Mouse (Mus musculus): ENCODE measurements around the gene Hdac10. TPM values are rescaled to one million over a fixed set of nuclear protein-coding genes. Genes with fewer than 3 reads are reported as not detected.

Gene Hdac10
- polyA plus RNA-seq, 1 experiment from 2014 or later = 23.4 TPM

DNA sequence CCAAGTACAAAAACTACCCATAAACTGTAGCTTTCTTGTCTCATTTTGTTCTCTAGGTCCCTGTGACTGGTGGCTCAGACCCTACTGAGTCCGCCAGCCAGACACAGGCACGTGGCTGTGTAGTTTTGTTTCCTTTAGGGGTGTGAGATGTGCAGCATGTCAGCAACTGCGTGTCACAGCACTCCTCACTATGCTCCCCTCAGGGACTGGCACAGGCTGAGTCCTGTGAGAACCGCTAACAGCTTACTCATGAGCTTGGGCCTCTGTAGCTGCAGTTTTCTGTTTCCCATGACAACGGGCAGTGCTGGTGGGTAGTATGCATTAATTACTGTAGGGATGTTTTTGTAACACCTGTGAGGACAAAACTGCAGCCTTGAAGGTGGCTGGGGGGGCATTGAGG, 36.3 kb downstream of the Hdac10 start:
- Histone ChIP-seq H3K27ac (ENCODE audit: low read length) (no peak overlapping the region), H3K9ac (ENCODE audit: low read length) (no peak overlapping the region), H3K36me3 (ENCODE audit: control insufficient read depth, insufficient read depth, low read length) (peaks cover 37% of the 10 kb centered on the region), H3K4me2 (ENCODE audit: low read depth, low read length) (no peak overlapping the region), H3K27me3 (ENCODE audit: control insufficient read depth, insufficient read depth, low read depth, low read length) (no peaks in the 10 kb centered on the region), H3K4me3 (ENCODE audit: low read length) (no peak overlapping the region), H3K9me3 (ENCODE audit: control insufficient read depth, low read length) (no peaks in the 10 kb centered on the region), H3K4me1 (replicated peaks; ENCODE audit: control insufficient read depth, insufficient read depth, low read length) (peaks cover 13% of the 10 kb centered on the region)
- 73% methylated on average over 5 of the region's 5 CpGs for WGBS
- ATAC-seq (ENCODE audit: low read depth) = no peak

DNA sequence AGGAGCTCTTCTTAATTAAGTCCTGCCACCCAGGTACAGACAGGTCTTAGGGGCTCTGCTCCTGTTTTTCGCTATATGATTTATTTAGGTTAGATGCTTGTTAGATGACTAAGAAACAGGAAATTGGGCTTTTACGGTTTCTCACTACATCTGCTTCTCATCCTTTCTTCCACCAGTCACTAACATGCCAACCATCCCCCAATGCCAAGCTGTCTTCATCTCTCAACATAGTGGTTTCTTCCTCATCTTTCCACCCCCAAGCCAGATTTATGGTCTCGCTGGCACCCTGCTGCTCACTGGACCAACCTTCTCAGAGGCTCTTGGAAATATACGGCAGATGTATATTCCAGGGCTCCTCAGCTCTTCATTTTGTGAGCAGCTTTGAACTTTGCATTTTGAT, 37.8 kb downstream of the Hdac10 start:
- 84% methylated on average over 4 of the region's 4 CpGs for WGBS
- Histone ChIP-seq H3K9me3 (ENCODE audit: control insufficient read depth, low read length) (no peaks in the 10 kb centered on the region), H3K36me3 (ENCODE audit: control insufficient read depth, insufficient read depth, low read length) (peaks cover 35% of the 10 kb centered on the region), H3K9ac (ENCODE audit: low read length) (no peak overlapping the region), H3K4me2 (ENCODE audit: low read depth, low read length) (no peak overlapping the region), H3K27ac (ENCODE audit: low read length) (no peak overlapping the region), H3K4me1 (replicated peaks; ENCODE audit: control insufficient read depth, insufficient read depth, low read length) (peaks cover 13% of the 10 kb centered on the region), H3K4me3 (ENCODE audit: low read length) (no peak overlapping the region), H3K27me3 (ENCODE audit: control insufficient read depth, insufficient read depth, low read depth, low read length) (no peaks in the 10 kb centered on the region)
- ATAC-seq (ENCODE audit: low read depth) = no peak

DNA sequence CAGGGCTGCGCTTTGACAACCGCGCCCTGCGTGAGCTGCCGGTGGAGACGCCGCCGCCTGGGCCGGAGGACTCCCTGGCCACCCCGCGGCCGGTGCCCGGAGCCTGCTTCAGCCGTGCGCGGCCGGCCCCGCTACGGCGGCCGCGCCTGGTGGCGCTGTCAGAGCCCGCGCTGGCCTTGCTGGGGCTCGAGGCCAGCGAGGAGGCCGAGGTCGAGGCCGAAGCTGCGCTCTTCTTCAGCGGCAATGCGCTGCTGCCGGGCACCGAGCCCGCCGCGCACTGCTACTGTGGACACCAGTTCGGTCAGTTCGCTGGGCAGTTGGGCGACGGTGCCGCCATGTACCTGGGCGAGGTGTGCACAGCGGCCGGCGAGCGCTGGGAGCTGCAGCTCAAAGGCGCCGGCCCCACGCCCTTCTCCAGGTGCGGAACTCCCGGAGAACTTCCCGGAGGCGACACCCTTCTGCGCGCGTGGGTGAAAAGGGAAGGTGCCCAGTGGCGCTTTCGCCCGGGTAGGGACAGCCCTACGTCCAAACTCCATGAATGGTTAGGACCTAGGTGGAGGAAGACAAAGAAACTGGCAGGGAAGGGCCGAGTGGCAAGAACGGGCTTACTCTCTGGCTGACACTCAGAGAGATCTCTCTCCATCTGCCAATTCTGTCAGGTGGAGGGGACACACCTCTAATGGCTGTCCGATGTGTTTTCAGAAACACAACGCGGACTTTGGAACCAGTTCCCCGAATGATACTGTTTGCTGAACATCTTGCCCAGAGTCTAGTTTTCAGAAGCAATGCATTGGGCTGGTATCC, 39.0 kb downstream of the Hdac10 start:
- Histone ChIP-seq H3K4me2 (ENCODE audit: low read depth, low read length) (peak overlapping the region; percentile 97), H3K4me1 (replicated peaks; ENCODE audit: control insufficient read depth, insufficient read depth, low read length) (peaks cover 13% of the 10 kb centered on the region), H3K9ac (ENCODE audit: low read length) (peak overlapping the region; percentile 95), H3K36me3 (ENCODE audit: control insufficient read depth, insufficient read depth, low read length) (peaks cover 34% of the 10 kb centered on the region), H3K27me3 (ENCODE audit: control insufficient read depth, insufficient read depth, low read depth, low read length) (no peaks in the 10 kb centered on the region), H3K4me3 (ENCODE audit: low read length) (peak overlapping the region; percentile 94), H3K27ac (ENCODE audit: low read length) (peak overlapping the region; percentile 83), H3K9me3 (ENCODE audit: control insufficient read depth, low read length) (no peaks in the 10 kb centered on the region)
- peak; percentile 76 for ATAC-seq (ENCODE audit: low read depth)
- 2% methylated on average over 60 of the region's 68 CpGs for WGBS

DNA sequence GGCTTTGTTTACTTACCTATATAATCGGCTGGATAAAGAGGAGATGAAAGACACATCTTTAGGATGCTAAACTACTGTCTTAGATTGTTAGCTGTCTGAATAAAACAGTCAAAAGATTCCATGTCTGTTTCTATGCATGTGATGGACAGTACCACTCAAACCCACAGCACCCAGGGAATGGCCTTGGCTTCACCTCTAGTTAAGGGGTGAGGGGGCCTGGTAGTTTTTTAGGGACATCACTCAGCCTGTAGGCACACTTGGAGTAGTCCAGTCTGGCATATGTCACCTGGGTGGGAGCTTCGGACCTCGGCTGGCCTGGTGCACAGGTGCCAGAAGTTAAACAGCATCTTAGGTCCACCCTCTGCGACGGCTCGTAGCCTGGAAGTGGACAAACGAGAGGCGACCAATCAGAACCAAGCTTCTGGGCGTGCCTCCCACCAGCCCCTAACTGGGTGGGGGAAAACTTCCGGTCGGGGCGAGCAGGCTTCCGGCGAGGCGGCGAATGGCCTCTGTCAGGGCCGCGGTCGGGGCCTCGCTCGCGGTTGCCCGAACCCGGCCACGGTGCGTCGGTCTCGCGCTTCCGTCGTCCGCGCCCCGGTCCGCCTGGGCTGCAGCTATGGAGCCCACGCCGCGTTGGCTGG, 39.8 kb downstream of the Hdac10 start, which contains the start of gene Selenoo:
Gene Selenoo (plus strand): TSS at position 478 of the 641 bp plus-strand sequence.
- Histone ChIP-seq H3K4me1 (replicated peaks; ENCODE audit: control insufficient read depth, insufficient read depth, low read length) (peaks cover 13% of the 10 kb centered on the region), H3K9me3 (ENCODE audit: control insufficient read depth, low read length) (no peaks in the 10 kb centered on the region), H3K27ac (ENCODE audit: low read length) (peak within 1 kb of the TSS; percentile 83), H3K4me2 (ENCODE audit: low read depth, low read length) (peak within 1 kb of the TSS; percentile 97), H3K9ac (ENCODE audit: low read length) (peak within 1 kb of the TSS; percentile 95), H3K36me3 (ENCODE audit: control insufficient read depth, insufficient read depth, low read length) (peaks cover 32% of the 10 kb centered on the region), H3K4me3 (ENCODE audit: low read length) (peak within 1 kb of the TSS; percentile 94), H3K27me3 (ENCODE audit: control insufficient read depth, insufficient read depth, low read depth, low read length) (no peaks in the 10 kb centered on the region)
- ATAC-seq (ENCODE audit: low read depth) = peak; percentile 97
- WGBS = 1% methylated on average over 36 of the region's 38 CpGs

DNA sequence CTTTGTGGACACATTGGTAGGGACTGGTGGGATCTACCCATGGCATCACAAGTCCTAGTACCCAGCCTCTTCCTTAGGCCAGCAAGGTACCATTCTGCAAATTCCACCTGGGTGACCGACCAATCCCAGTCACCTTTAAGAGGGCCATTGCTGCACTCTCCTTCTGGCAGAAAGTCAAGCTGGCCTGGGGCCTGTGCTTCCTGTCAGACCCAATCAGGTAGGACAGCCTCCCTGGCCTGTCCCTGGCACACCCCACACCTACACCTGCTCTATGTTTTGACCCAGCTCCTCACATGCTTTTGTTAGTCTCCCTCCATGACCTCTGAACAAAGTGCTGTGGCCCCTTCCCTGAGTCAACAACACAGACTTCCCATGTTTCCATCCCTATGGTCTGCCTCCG, 43.7 kb downstream of the Hdac10 start:
- peaks cover 39% of the 10 kb centered on the region for H3K36me3 ChIP-seq (ENCODE audit: control insufficient read depth, insufficient read depth, low read length)
- peaks cover 7% of the 10 kb centered on the region for H3K4me1 ChIP-seq (replicated peaks; ENCODE audit: control insufficient read depth, insufficient read depth, low read length)
- ATAC-seq (ENCODE audit: low read depth) = no peak
- no peak overlapping the region for H3K9ac ChIP-seq (ENCODE audit: low read length)
- 84% methylated on average over 2 of the region's 2 CpGs for WGBS
- no peak overlapping the region for H3K27ac ChIP-seq (ENCODE audit: low read length)
- H3K27me3 ChIP-seq (ENCODE audit: control insufficient read depth, insufficient read depth, low read depth, low read length) = no peaks in the 10 kb centered on the region
- no peak overlapping the region for H3K4me3 ChIP-seq (ENCODE audit: low read length)
- no peaks in the 10 kb centered on the region for H3K9me3 ChIP-seq (ENCODE audit: control insufficient read depth, low read length)
- no peak overlapping the region for H3K4me2 ChIP-seq (ENCODE audit: low read depth, low read length)

DNA sequence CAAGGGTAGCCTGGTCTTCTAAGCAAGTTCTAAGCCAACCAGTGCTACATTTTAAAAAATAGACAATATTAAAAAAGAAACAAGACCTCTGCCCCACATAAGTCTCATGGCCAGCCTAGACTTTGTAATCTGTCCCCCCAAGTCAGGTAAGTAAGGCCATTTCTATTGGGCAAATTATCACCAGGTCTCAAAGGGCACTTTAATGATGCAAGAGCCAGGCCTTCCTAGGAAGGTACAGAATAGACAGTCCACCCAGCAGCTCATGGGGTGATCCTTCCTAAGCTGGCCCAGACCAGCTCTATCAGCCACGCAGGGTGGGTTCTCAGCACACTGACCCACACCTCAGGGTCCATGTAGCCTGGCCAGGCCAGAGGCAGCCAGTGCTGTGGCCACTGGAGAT, 44.6 kb downstream of the Hdac10 start:
- Histone ChIP-seq H3K36me3 (ENCODE audit: control insufficient read depth, insufficient read depth, low read length) (peaks cover 39% of the 10 kb centered on the region), H3K27ac (ENCODE audit: low read length) (no peak overlapping the region), H3K4me3 (ENCODE audit: low read length) (no peak overlapping the region), H3K9me3 (ENCODE audit: control insufficient read depth, low read length) (no peaks in the 10 kb centered on the region), H3K4me1 (replicated peaks; ENCODE audit: control insufficient read depth, insufficient read depth, low read length) (peaks cover 5% of the 10 kb centered on the region), H3K4me2 (ENCODE audit: low read depth, low read length) (no peak overlapping the region), H3K9ac (ENCODE audit: low read length) (no peak overlapping the region), H3K27me3 (ENCODE audit: control insufficient read depth, insufficient read depth, low read depth, low read length) (no peaks in the 10 kb centered on the region)
- ATAC-seq (ENCODE audit: low read depth) = no peak
- 91% methylated on average over 1 of the region's 1 CpGs for WGBS

DNA sequence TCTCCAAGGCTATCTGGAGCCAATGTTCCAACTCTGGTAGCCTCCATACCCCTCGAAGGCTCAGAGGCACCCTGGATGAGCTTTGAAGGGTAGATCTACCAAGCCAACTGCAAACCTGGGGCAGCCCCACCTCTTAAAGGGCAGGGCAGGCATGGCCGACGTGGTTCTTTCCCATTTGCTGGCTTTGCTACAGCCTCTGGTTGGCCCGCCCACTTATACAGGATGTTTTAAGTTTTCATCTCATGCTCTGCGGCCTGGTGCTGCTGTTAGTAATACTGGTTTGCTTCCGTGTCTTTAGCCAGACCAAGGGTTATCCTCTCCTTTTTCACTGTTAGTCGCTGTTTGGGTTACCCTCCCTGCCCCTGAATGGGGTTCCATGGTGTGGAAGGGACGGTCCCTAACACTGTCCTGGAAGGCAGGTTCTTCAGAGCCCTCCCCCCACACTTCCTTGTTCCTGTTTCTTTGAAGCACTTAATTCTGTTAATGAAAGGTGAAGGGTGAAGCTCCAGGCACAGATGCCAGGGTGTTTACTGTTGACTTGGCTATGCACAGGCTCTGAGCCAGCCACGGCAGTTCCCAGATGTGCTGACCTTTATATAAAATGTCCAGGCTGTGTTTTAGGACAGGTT, 50.2 kb downstream of the Hdac10 start:
- Histone ChIP-seq H3K27me3 (ENCODE audit: control insufficient read depth, insufficient read depth, low read depth, low read length) (no peaks in the 10 kb centered on the region), H3K4me2 (ENCODE audit: low read depth, low read length) (peak overlapping the region; percentile 35), H3K9ac (ENCODE audit: low read length) (peak overlapping the region; percentile 96), H3K9me3 (ENCODE audit: control insufficient read depth, low read length) (no peaks in the 10 kb centered on the region), H3K36me3 (ENCODE audit: control insufficient read depth, insufficient read depth, low read length) (peaks cover 11% of the 10 kb centered on the region), H3K27ac (ENCODE audit: low read length) (no peak overlapping the region), H3K4me3 (ENCODE audit: low read length) (peak overlapping the region; percentile 9; the same call in 1 of the 2 replicates), H3K4me1 (replicated peaks; ENCODE audit: control insufficient read depth, insufficient read depth, low read length) (peaks cover 34% of the 10 kb centered on the region)
- no peak for ATAC-seq (ENCODE audit: low read depth)
- WGBS = 44% methylated on average over 9 of the region's 9 CpGs

DNA sequence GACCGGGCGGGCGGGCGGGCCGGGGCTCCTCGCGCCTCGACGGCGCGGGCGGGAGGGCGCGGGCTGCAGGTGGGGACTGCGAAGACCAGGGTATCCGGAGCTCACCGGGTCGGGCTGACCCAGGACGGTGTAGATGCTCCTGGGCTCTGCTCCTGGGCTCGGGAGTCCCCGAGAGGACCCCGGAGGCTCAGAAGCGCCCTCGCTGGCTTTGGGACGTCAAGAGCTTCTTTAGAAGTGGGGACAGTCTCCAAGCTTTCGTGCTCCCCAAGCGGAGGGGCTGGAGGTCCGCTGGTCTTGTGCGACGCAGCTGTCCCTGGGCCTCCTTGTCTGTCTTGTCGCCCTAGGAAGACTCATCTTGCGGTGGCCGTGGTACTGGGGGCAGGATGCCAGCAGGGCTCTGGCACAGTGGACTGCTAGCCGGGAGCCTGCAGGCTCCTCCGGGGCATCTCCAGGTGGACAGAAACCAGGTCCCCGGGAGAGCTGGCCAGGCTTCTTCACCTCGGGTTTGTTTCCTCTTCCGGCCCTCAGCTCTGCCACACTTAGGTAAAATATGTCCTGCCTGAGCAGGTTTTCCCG, 52.3 kb downstream of the Hdac10 start:
- Histone ChIP-seq H3K27me3 (ENCODE audit: control insufficient read depth, insufficient read depth, low read depth, low read length) (no peaks in the 10 kb centered on the region), H3K4me1 (replicated peaks; ENCODE audit: control insufficient read depth, insufficient read depth, low read length) (peaks cover 34% of the 10 kb centered on the region), H3K9me3 (ENCODE audit: control insufficient read depth, low read length) (no peaks in the 10 kb centered on the region), H3K4me2 (ENCODE audit: low read depth, low read length) (peak overlapping the region; percentile 93), H3K36me3 (ENCODE audit: control insufficient read depth, insufficient read depth, low read length) (peaks cover 3% of the 10 kb centered on the region; the same call in 1 of the 2 replicates), H3K27ac (ENCODE audit: low read length) (peak overlapping the region; percentile 90), H3K4me3 (ENCODE audit: low read length) (peak overlapping the region; percentile 86), H3K9ac (ENCODE audit: low read length) (peak overlapping the region; percentile 96)
- no peak; the same call in 1 of the 2 replicates for ATAC-seq (ENCODE audit: low read depth)
- 0% methylated on average over 38 of the region's 39 CpGs for WGBS

All from lung, embryonic 16.5 days (tissue).